Mouse (Mus musculus) myocyte (in vitro differentiated cells): ENCODE results near the gene Tbc1d5.

ENCODE experiments used
- CEBPB ChIP-seq: IDR thresholded peaks from 2 replicates; pipeline ENCODE4 v1.6.1; 2011; ENCODE audit warnings: mild to moderate bottlenecking, moderate library complexity; ENCODE audit not compliant: poor library complexity, insufficient read depth, severe bottlenecking
- E2F4 ChIP-seq: IDR thresholded peaks from one replicate; pipeline ENCODE4 v1.6.1; 2011; ENCODE audit warnings: mild to moderate bottlenecking, control low read depth, moderate library complexity; ENCODE audit not compliant: insufficient read depth
- MAX ChIP-seq: IDR thresholded peaks from one replicate; pipeline ENCODE4 v1.6.1; 2011; ENCODE audit warnings: low read depth, mild to moderate bottlenecking, control low read depth
- MYOD1 ChIP-seq, 3 experiments: IDR thresholded peaks; one replicate each; pipeline ENCODE4 v1.6.1; 2011; ENCODE audit warnings: control low read depth in 2 of 3, low read depth in 2 of 3, mild to moderate bottlenecking in 2 of 3, moderate library complexity in 1 of 3; ENCODE audit not compliant: insufficient read length in 2 of 3, control insufficient read depth in 1 of 3
- MYOG ChIP-seq, 3 experiments: IDR thresholded peaks; one replicate each; pipeline ENCODE4 v1.6.1; 2011; ENCODE audit warnings: control low read depth in 2 of 3, low read depth in 2 of 3, mild to moderate bottlenecking in 2 of 3; ENCODE audit not compliant: insufficient read length in 2 of 3, control insufficient read depth in 1 of 3, insufficient read depth in 1 of 3
- POLR2A ChIP-seq: IDR thresholded peaks from one replicate; pipeline ENCODE4 v1.6.1; 2011; ENCODE audit warnings: low read depth, mild to moderate bottlenecking, control low read depth, moderate library complexity; ENCODE audit not compliant: insufficient read length
- POLR2AphosphoS2 ChIP-seq: IDR thresholded peaks from one replicate; pipeline ENCODE4 v1.6.1; 2011; ENCODE audit warnings: low read depth, control low read depth; ENCODE audit not compliant: insufficient read length
- REST ChIP-seq: IDR thresholded peaks from one replicate; pipeline ENCODE4 v1.6.1; 2011; ENCODE audit warnings: mild to moderate bottlenecking, control low read depth, moderate library complexity; ENCODE audit not compliant: insufficient read depth, insufficient read length
- SRF ChIP-seq: IDR thresholded peaks from one replicate; pipeline ENCODE4 v1.6.1; 2011; ENCODE audit warnings: low read depth; ENCODE audit not compliant: control insufficient read depth, insufficient read length
- TCF12 ChIP-seq: IDR thresholded peaks from one replicate; pipeline ENCODE4 v1.6.1; 2011; ENCODE audit warnings: mild to moderate bottlenecking, control low read depth; ENCODE audit not compliant: poor library complexity, insufficient read depth, severe bottlenecking
- TCF3 ChIP-seq: IDR thresholded peaks from one replicate; pipeline ENCODE4 v1.6.1; 2011; ENCODE audit warnings: low read depth, control low read depth; ENCODE audit not compliant: insufficient read length
- USF1 ChIP-seq: IDR thresholded peaks from one replicate; pipeline ENCODE4 v1.6.1; 2011; ENCODE audit warnings: low read depth, mild to moderate bottlenecking, control low read depth, moderate library complexity

- no peak for TF ChIP-seq POLR2A
- no peak for TF ChIP-seq MAX
- no peak for TF ChIP-seq SRF
- TF ChIP-seq USF1, result no peak
- TF ChIP-seq TCF3, result no peak
- TF ChIP-seq CEBPB, result no peak
- no peak for TF ChIP-seq POLR2AphosphoS2
- TF ChIP-seq MYOG (IDR thresholded peaks at IDR 0.05; ENCODE audit: control insufficient read depth in 1 of 3, insufficient read depth in 1 of 3, insufficient read length in 2 of 3, low read depth in 2 of 3), result no peak
- TF ChIP-seq MYOD1 (IDR thresholded peaks at IDR 0.05; ENCODE audit: control insufficient read depth in 1 of 3, insufficient read length in 2 of 3, low read depth in 2 of 3), result no peak
- no peak for TF ChIP-seq E2F4
- TF ChIP-seq REST, result no peak
- TF ChIP-seq TCF12, result no peak
Observed at GRCm38 (mm10) chr17:50803234-50803633, 375.9 kb downstream of the Tbc1d5 start.
